Mouse (Mus musculus) brain, embryonic 14.5 days (tissue): Measurements from ENCODE around the gene Xrn1. TPM values are rescaled to one million over a fixed set of nuclear protein-coding genes. Genes with fewer than 3 reads are reported as not detected.
"Not testable (repeated sequence)": the region's sequence is repeated elsewhere in the genome, so short reads cannot be mapped to it uniquely, and the experiment has no call there.

Source experiments
- DNase-seq: peaks from one replicate; pipeline ENCODE4 v3.0.0-alpha.2; 2011; ENCODE audit warnings: low read depth
- CTCF ChIP-seq: fragments of 200-500 bp; IDR thresholded peaks from 2 replicates; pipeline ENCODE4 v1.5.1; 2012; ENCODE audit warnings: inconsistent platforms, mild to moderate bottlenecking, moderate library complexity, borderline replicate concordance; ENCODE audit not compliant: insufficient read depth, insufficient read length; ENCODE audit errors: extremely low read depth
- POLR2A ChIP-seq: fragments of 200-500 bp; IDR thresholded peaks from 2 replicates; pipeline ENCODE4 v1.6.1; 2012; ENCODE audit warnings: mild to moderate bottlenecking, inconsistent platforms, borderline replicate concordance; ENCODE audit not compliant: poor library complexity, insufficient read depth, insufficient read length, severe bottlenecking; ENCODE audit errors: extremely low read depth
- polyA plus RNA-seq: library from polyadenylated mRNA; depleted of rRNA; stranded (reverse); fragments of >200 nt; gene quantifications from 2 replicates; pipeline ENCODE4 v1.2.3, GENCODE M21; 2012

Xrn1 gene
- polyA plus RNA-seq, 1 experiment: 19.8 TPM

GRCm38 (mm10) chr9:96054878-96055277, 100.3 kb downstream of the Xrn1 start:
- no peak for DNase-seq
- TF ChIP-seq CTCF: no peak
- TF ChIP-seq POLR2A: no peak

- no peak for DNase-seq
- no peak for TF ChIP-seq POLR2A
- TF ChIP-seq CTCF: no peak
Measured at GRCm38 (mm10) chr9:96056417-96057223, 102.1 kb downstream of the Xrn1 start.

GRCm38 (mm10) chr9:96063083-96063802, 108.7 kb downstream of the Xrn1 start:
- TF ChIP-seq CTCF: no peak
- no peak for TF ChIP-seq POLR2A
- DNase-seq: no peak

GRCm38 (mm10) chr9:96063803-96064475, 109.4 kb downstream of the Xrn1 start:
- no peak for TF ChIP-seq POLR2A
- no peak for TF ChIP-seq CTCF
- DNase-seq: no peak

- no peak for DNase-seq
- TF ChIP-seq POLR2A (no peak), CTCF (no peak)
Measured at GRCm38 (mm10) chr9:96067507-96067906, 112.9 kb downstream of the Xrn1 start.

- no peak for DNase-seq
- TF ChIP-seq POLR2A (no peak), CTCF (no peak)
Measured at GRCm38 (mm10) chr9:96078752-96079315, 124.3 kb downstream of the Xrn1 start.

- TF ChIP-seq POLR2A: no peak
- TF ChIP-seq CTCF: no peak
- DNase-seq: no peak
Measured at GRCm38 (mm10) chr9:96085293-96085692, 130.7 kb downstream of the Xrn1 start.

GRCm38 (mm10) chr9:96087671-96088070, 133.1 kb downstream of the Xrn1 start:
- peak; percentile 1 for DNase-seq
- TF ChIP-seq POLR2A (no peak), CTCF (no peak)

- not testable (repeated sequence) for DNase-seq
Measured at GRCm38 (mm10) chr9:96088456-96088855, 133.9 kb downstream of the Xrn1 start.

- not testable (repeated sequence) for DNase-seq
Measured at GRCm38 (mm10) chr9:96092637-96093036, 138.1 kb downstream of the Xrn1 start.

GRCm38 (mm10) chr9:96093221-96093620, 138.7 kb downstream of the Xrn1 start:
- TF ChIP-seq POLR2A (no peak), CTCF (no peak)
- DNase-seq: no peak

- no peak for DNase-seq
- TF ChIP-seq CTCF: no peak
Measured at GRCm38 (mm10) chr9:96094341-96094740, 139.8 kb downstream of the Xrn1 start.

- no peak for DNase-seq
- TF ChIP-seq CTCF: no peak
- no peak for TF ChIP-seq POLR2A
Measured at GRCm38 (mm10) chr9:96095192-96095591, 140.6 kb downstream of the Xrn1 start.
